Mouse (Mus musculus) heart, embryonic 14.5 days (tissue): ENCODE results near the gene Mrpl54. TPM values are rescaled to one million over a fixed set of nuclear protein-coding genes. Genes with fewer than 3 reads are reported as not detected.
"Not testable (repeated sequence)": the region's sequence is repeated elsewhere in the genome, so short reads cannot be mapped to it uniquely, and the experiment has no call there.

Experiments used
- ATAC-seq: fragments of 200-750 bp; cut with Nextera tagmentation; 2 replicates; pipeline ENCODE4 v1.8.0; 2017; ENCODE audit warnings: low read depth, moderate TSS enrichment; ENCODE audit not compliant: insufficient number of reproducible peaks, insufficient read depth, low FRiP score
- H3K27ac ChIP-seq, 2 experiments: fragments of 200-500 bp in 1 of 2; fragments of 300-500 bp in 1 of 2; sonication (generic) in 1 of 2; replicated peaks in 1 of 2; 2 replicates each; pipeline ENCODE4 v1.5.1; 2012 to 2014; ENCODE audit warnings: low read depth in 2 of 2, low read length in 2 of 2, control low read depth in 1 of 2, mild to moderate bottlenecking in 1 of 2, mixed read lengths in 1 of 2; ENCODE audit not compliant: control insufficient read depth in 1 of 2, insufficient read depth in 1 of 2
- H3K27me3 ChIP-seq: fragments of 300-500 bp; sonication (generic); 2 replicates; pipeline ENCODE4 v1.6.1; 2014; ENCODE audit warnings: mild to moderate bottlenecking, low read length, control low read depth; ENCODE audit not compliant: control insufficient read depth, insufficient read depth
- H3K36me3 ChIP-seq: fragments of 300-500 bp; sonication (generic); 2 replicates; pipeline ENCODE4 v1.6.1; 2014; ENCODE audit warnings: mild to moderate bottlenecking, control low read depth, low read length, mixed read lengths; ENCODE audit not compliant: control insufficient read depth, insufficient read depth
- H3K4me1 ChIP-seq, 2 experiments: fragments of 200-500 bp in 1 of 2; fragments of 300-500 bp in 1 of 2; sonication (generic) in 1 of 2; 2 replicates each; pipeline ENCODE4 v1.6.1; 2012 to 2014; ENCODE audit warnings: low read length in 2 of 2, control low read depth in 1 of 2, mixed read lengths in 1 of 2; ENCODE audit not compliant: control insufficient read depth in 2 of 2, insufficient read depth in 2 of 2
- H3K4me2 ChIP-seq: fragments of 300-500 bp; sonication (generic); 2 replicates; pipeline ENCODE4 v1.6.1; 2014; ENCODE audit warnings: mild to moderate bottlenecking, low read length
- H3K4me3 ChIP-seq, 2 experiments: fragments of 200-500 bp in 1 of 2; fragments of 300-500 bp in 1 of 2; sonication (generic) in 1 of 2; 2 replicates each; pipeline ENCODE4 v1.5.1; 2012 to 2014; ENCODE audit warnings: low read length in 2 of 2, mild to moderate bottlenecking in 2 of 2, control low read depth in 1 of 2, low read depth in 1 of 2, moderate library complexity in 1 of 2; ENCODE audit not compliant: control insufficient read depth in 1 of 2, insufficient read depth in 1 of 2
- H3K9ac ChIP-seq: fragments of 300-500 bp; sonication (generic); 2 replicates; pipeline ENCODE4 v1.6.1; 2014; ENCODE audit warnings: mild to moderate bottlenecking, low read length
- H3K9me3 ChIP-seq: fragments of 300-500 bp; sonication (generic); 2 replicates; pipeline ENCODE4 v1.6.1; 2016; ENCODE audit warnings: low read length, control low read depth; ENCODE audit not compliant: control insufficient read depth
- WGBS: fragments of 180-500 bp; shearing (Covaris S2); extraction: QIAGEN DNeasy Blood & Tissue Kit; methylation state at CpG from one replicate; pipeline ENCODE4 v1.1.7; 2014; 5-methylcytosine and 5-hydroxymethylcytosine counted together
- microRNA-seq: library from miRNA; unstranded; fragments of <30 nt; microRNA quantifications from one replicate; pipeline ENCODE4, GENCODE M21; 2016
- polyA plus RNA-seq: library from polyadenylated mRNA; unstranded; fragments of >200 nt; fragmentation: Nextera tagmentation; extraction: Ambion mirVana; gene quantifications from 2 replicates; pipeline ENCODE4 v1.2.1, GENCODE M21; 2014

The Mrpl54 gene
- polyA plus RNA-seq, 1 experiment from 2014 or later: 298 TPM

GRCm38 (mm10) chr10:81217267-81217666, 49.5 kb downstream of the Mrpl54 start:
- not testable (repeated sequence) for H3K27me3 ChIP-seq, H3K27ac ChIP-seq, H3K9me3 ChIP-seq, H3K9ac ChIP-seq, H3K4me1 ChIP-seq, H3K4me2 ChIP-seq, H3K4me3 ChIP-seq, ATAC-seq, H3K36me3 ChIP-seq
- WGBS: 24% methylated on average over 1 of the region's 1 CpGs

DNA sequence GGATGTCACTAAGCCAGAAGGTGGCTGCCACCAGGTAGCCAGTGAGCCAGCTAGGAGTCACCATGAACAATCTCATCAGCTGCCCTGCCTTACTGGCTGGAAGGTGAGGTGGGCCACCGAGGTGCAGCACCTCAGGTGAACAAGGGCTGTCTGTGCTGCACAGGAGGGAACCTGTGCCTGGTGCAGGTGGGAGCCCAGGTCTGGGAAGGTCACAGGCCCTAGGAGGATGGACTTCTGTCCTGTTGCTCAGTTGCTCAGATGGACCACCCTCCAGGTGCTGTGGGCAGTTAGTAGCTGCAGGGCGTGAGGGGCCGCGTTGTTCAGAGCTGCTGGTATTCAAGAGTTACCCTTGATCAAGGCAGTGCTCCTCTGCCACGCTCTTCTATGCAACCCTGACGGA, 49.9 kb downstream of the Mrpl54 start:
- H3K4me2 ChIP-seq: no peak overlapping the region
- H3K4me3 ChIP-seq: no peak overlapping the region
- no peaks in the 10 kb centered on the region for H3K36me3 ChIP-seq
- H3K27me3 ChIP-seq: no peaks in the 10 kb centered on the region
- peaks cover 0 to 2% of the 10 kb centered on the region in 2 experiments; a peak in 1 of 4 replicates for H3K4me1 ChIP-seq
- no peak for ATAC-seq
- WGBS: 82% methylated on average over 6 of the region's 6 CpGs
- H3K9ac ChIP-seq: no peak overlapping the region
- H3K9me3 ChIP-seq: no peaks in the 10 kb centered on the region
- no peak overlapping the region for H3K27ac ChIP-seq

- 81% methylated on average over 6 of the region's 6 CpGs for WGBS
These were observed 50.5 kb downstream of the Mrpl54 start for GRCm38 (mm10) chr10:81216260-81216659.

More at GRCm38 (mm10) chr10:81216260-81216659, 50.5 kb downstream of the Mrpl54 start:
- H3K9ac ChIP-seq: no peak overlapping the region
- peaks cover 0 to 2% of the 10 kb centered on the region in 2 experiments; a peak in 1 of 4 replicates for H3K4me1 ChIP-seq
- H3K9me3 ChIP-seq: no peaks in the 10 kb centered on the region
- no peak overlapping the region for H3K27ac ChIP-seq
- H3K4me3 ChIP-seq: no peak overlapping the region
- H3K27me3 ChIP-seq: no peaks in the 10 kb centered on the region
- no peak overlapping the region for H3K4me2 ChIP-seq
- H3K36me3 ChIP-seq: no peaks in the 10 kb centered on the region
- no peak for ATAC-seq

Small RNA genes within 50 kb of the gene (microRNA-seq; reads per million reads assigned to microRNA genes)
- 8.4 reads per million, percentile 20 among the genes with 10 or more reads in this experiment for gene Mir3057

Other genes starting within 250 kb of the Mrpl54 start
- not detected in 2 replicates for gene Diras1, start 241.3 kb downstream of the Mrpl54 start, polyA plus RNA-seq
- gene Slc39a3, start 229.5 kb downstream of the Mrpl54 start, polyA plus RNA-seq: 5.0 and 5.2 TPM in 2 replicates
- gene Sgta, start 206.8 kb downstream of the Mrpl54 start, polyA plus RNA-seq: 133 and 136 TPM in 2 replicates
- gene Thop1, start 196.9 kb downstream of the Mrpl54 start, polyA plus RNA-seq: 18.0 and 20.8 TPM in 2 replicates
- gene Creb3l3, start 168.1 kb downstream of the Mrpl54 start, polyA plus RNA-seq: 0.27 and 0.46 TPM in 2 replicates
- 147 and 159 TPM in 2 replicates for gene Map2k2, start 161.0 kb downstream of the Mrpl54 start, polyA plus RNA-seq
- 16.8 and 18.8 TPM in 2 replicates for gene Zbtb7a, start 131.7 kb downstream of the Mrpl54 start, polyA plus RNA-seq
- 33.5 and 34.0 TPM in 2 replicates for gene Pias4, start 99.0 kb downstream of the Mrpl54 start, polyA plus RNA-seq
- gene Eef2, start 90.3 kb downstream of the Mrpl54 start, polyA plus RNA-seq: 331 and 337 TPM in 2 replicates
- gene Dapk3, start 83.9 kb downstream of the Mrpl54 start, polyA plus RNA-seq: 41.5 and 51.0 TPM in 2 replicates
- not detected in 2 replicates for gene 4930442H23Rik, start 83.1 kb downstream of the Mrpl54 start, polyA plus RNA-seq
- 7.4 and 8.3 TPM in 2 replicates for gene Nmrk2, start 64.9 kb downstream of the Mrpl54 start, polyA plus RNA-seq
- 0.74 and 0.80 TPM in 2 replicates for gene Atcay, start 36.1 kb downstream of the Mrpl54 start, polyA plus RNA-seq
- 5.0 and 7.3 TPM in 2 replicates for gene Zfr2, start 33.8 kb downstream of the Mrpl54 start, polyA plus RNA-seq
- gene Matk, start 14.0 kb downstream of the Mrpl54 start, polyA plus RNA-seq: 0.91 and 1.3 TPM in 2 replicates
- 38.8 and 39.8 TPM in 2 replicates for gene Apba3, start within 50 bp of the Mrpl54 start, polyA plus RNA-seq
- 1.8 and 2.2 TPM in 2 replicates for gene Tjp3, start 24.6 kb upstream of the Mrpl54 start, polyA plus RNA-seq
- gene Pip5k1c, start 26.0 kb upstream of the Mrpl54 start, polyA plus RNA-seq: 31.4 and 33.7 TPM in 2 replicates
- gene Cactin, start 54.2 kb upstream of the Mrpl54 start, polyA plus RNA-seq: 16.6 and 16.9 TPM in 2 replicates
- gene Tbxa2r, start 61.8 kb upstream of the Mrpl54 start, polyA plus RNA-seq: 9.5 and 11.3 TPM in 2 replicates
- 0.11 TPM in 1 of 2 replicates, not detected in the other for gene Gipc3, start 76.3 kb upstream of the Mrpl54 start, polyA plus RNA-seq
- gene Hmg20b, start 83.5 kb upstream of the Mrpl54 start, polyA plus RNA-seq: 94.2 and 97.0 TPM in 2 replicates
- 3.7 and 6.5 TPM in 2 replicates for gene Mfsd12, start 90.6 kb upstream of the Mrpl54 start, polyA plus RNA-seq
- gene 4930404N11Rik, start 98.9 kb upstream of the Mrpl54 start, polyA plus RNA-seq: 0.28 and 0.38 TPM in 2 replicates
- 64.6 and 67.0 TPM in 2 replicates for gene Fzr1, start 111.6 kb upstream of the Mrpl54 start, polyA plus RNA-seq
- 52.6 and 53.5 TPM in 2 replicates for gene Dohh, start 117.5 kb upstream of the Mrpl54 start, polyA plus RNA-seq
- 1.7 and 2.0 TPM in 2 replicates for gene Gm48551, start 117.5 kb upstream of the Mrpl54 start, polyA plus RNA-seq
- 1.0 TPM in 2 replicates for gene Gm48552, start 122.1 kb upstream of the Mrpl54 start, polyA plus RNA-seq
- 3.8 and 4.7 TPM in 2 replicates for gene Smim24, start 126.1 kb upstream of the Mrpl54 start, polyA plus RNA-seq
- gene Nfic, start 188.7 kb upstream of the Mrpl54 start, polyA plus RNA-seq: 45.0 and 47.0 TPM in 2 replicates
- 0.19 TPM in 1 of 2 replicates, not detected in the other for gene Celf5, start 215.8 kb upstream of the Mrpl54 start, polyA plus RNA-seq
- 40.7 and 44.6 TPM in 2 replicates for gene Ncln, start 229.5 kb upstream of the Mrpl54 start, polyA plus RNA-seq
- 0.24 and 0.35 TPM in 2 replicates for gene S1pr4, start 233.2 kb upstream of the Mrpl54 start, polyA plus RNA-seq